Mouse (Mus musculus) C2C12 (cell line): Measurements from ENCODE around the gene Apoc3. TPM values are rescaled to one million over a fixed set of nuclear protein-coding genes. Genes with fewer than 3 reads are reported as not detected.
A peak's percentile ranks its signal among the peaks of the same experiment; 100 is the strongest.

Experiments
- H3K27me3 ChIP-seq: one replicate; pipeline ENCODE4 v1.6.1; 2011; ENCODE audit not compliant: control insufficient read depth, insufficient read depth, insufficient read length
- H3K36me3 ChIP-seq: one replicate; pipeline ENCODE4 v1.6.1; 2011; ENCODE audit not compliant: control insufficient read depth, insufficient read depth
- H3K4me3 ChIP-seq: one replicate; pipeline ENCODE4 v1.5.1; 2011; ENCODE audit warnings: mild to moderate bottlenecking, control low read depth; ENCODE audit not compliant: poor library complexity, insufficient read depth, severe bottlenecking
- H3K79me2 ChIP-seq: one replicate; pipeline ENCODE4 v1.6.1; 2011; ENCODE audit not compliant: control insufficient read depth, insufficient read depth
- H3K79me3 ChIP-seq: one replicate; pipeline ENCODE4 v1.6.1; 2011; ENCODE audit warnings: low read depth, control low read depth
- H3ac ChIP-seq: one replicate; pipeline ENCODE3; 2011; ENCODE audit warnings: low read depth; ENCODE audit not compliant: control insufficient read depth, insufficient read length
- CEBPB ChIP-seq: IDR thresholded peaks from one replicate; pipeline ENCODE4 v1.6.1; 2011; ENCODE audit warnings: low read depth, mild to moderate bottlenecking, control low read depth, moderate library complexity
- CTCF ChIP-seq: IDR thresholded peaks from one replicate; pipeline ENCODE4 v1.5.1; 2011; ENCODE audit not compliant: control insufficient read depth, insufficient read depth, insufficient read length
- FOSL1 ChIP-seq: IDR thresholded peaks from one replicate; pipeline ENCODE4 v1.8.0; 2011; ENCODE audit warnings: mild to moderate bottlenecking, low read length; ENCODE audit not compliant: poor library complexity, insufficient read depth, severe bottlenecking
- MAX ChIP-seq: IDR thresholded peaks from one replicate; pipeline ENCODE4 v1.6.1; 2011; ENCODE audit warnings: mild to moderate bottlenecking, control low read depth
- MYOD1 ChIP-seq: IDR thresholded peaks from one replicate; pipeline ENCODE4 v1.6.1; 2011; ENCODE audit warnings: low read depth; ENCODE audit not compliant: control insufficient read depth, insufficient read length
- MYOG ChIP-seq: IDR thresholded peaks from one replicate; pipeline ENCODE4 v1.6.1; 2011; ENCODE audit not compliant: control insufficient read depth, insufficient read length; ENCODE audit errors: extremely low read depth
- USF1 ChIP-seq: IDR thresholded peaks from one replicate; pipeline ENCODE4 v1.6.1; 2011; ENCODE audit warnings: low read depth, mild to moderate bottlenecking, control low read depth, moderate library complexity
- polyA plus RNA-seq: library from polyadenylated mRNA; unstranded; fragments of >200 nt; fragmentation: generic; extraction: Trizol; gene quantifications from one replicate; pipeline ENCODE4 v1.2.1, GENCODE M21; 2012; ENCODE audit warnings: missing spikeins

Gene Apoc3
- polyA plus RNA-seq, 1 experiment, result not detected

DNA sequence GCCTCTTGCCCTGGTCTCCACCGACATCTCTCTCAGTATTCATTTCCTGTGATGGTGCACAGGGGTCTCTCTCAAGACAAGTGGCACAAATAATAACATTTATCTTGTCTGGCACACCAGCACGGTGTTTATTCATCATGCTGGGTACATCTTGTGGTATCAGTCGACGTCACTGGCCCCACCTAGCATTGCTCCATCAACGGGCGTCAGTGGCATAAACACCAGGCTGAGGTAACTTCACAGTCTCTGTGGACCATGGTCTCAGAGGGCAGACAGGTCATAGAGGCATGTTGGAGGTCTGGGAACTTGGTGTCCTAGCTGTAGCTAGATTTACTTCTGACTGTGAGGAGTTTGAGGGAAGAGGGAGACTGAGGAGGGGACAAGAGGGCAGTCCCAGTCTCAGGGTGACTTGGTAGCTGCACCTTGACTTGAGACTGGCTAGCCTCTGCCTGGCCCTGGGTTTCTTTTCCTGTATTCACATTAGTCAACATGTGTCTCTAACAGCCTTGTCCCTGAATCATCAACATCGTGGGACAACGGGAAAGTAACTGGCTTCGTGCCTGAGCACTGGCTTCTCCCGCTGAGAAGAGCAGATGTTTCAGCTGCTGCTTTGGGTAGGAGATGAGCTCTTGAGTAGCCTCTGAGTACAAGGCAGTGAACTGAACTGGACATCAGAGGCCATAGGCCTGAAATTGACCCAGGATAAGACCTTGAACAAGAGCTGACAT lies 21.4 kb upstream of the Apoc3 start:
- H3K36me3 ChIP-seq, result no peaks in the 10 kb centered on the region
- H3K4me3 ChIP-seq, result no peak overlapping the region
- TF ChIP-seq MAX, result no peak
- TF ChIP-seq FOSL1, result no peak
- TF ChIP-seq MYOD1, result no peak
- no peak for TF ChIP-seq CEBPB
- no peak for TF ChIP-seq USF1
- TF ChIP-seq MYOG, result no peak
- TF ChIP-seq CTCF, result no peak
- H3K27me3 ChIP-seq, result peaks cover 23% of the 10 kb centered on the region
- no peak overlapping the region for H3ac ChIP-seq
- H3K79me2 ChIP-seq, result no peaks in the 10 kb centered on the region
- no peaks in the 10 kb centered on the region for H3K79me3 ChIP-seq

DNA sequence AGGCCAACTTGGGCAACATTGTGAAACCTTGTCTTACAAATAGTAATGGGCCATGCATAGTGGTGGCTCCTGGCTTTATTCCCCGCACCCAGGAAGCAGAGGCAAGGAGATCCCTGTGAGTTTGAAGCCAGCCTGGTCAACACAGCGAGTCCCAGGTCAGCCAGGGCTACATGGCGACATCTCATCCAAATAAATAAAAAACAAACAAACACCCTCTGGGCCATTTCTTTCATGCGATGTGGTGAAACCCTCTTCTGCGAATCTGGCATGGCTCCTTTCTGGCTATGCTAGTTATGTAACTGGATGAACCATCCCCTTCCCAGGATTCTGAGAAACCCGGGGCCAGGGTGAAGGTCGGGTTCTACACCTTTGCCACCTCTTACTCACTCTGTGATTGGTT lies 20.7 kb upstream of the Apoc3 start:
- no peaks in the 10 kb centered on the region for H3K36me3 ChIP-seq
- H3K79me2 ChIP-seq, result no peaks in the 10 kb centered on the region
- no peak overlapping the region for H3K4me3 ChIP-seq
- no peak overlapping the region for H3ac ChIP-seq
- no peak for TF ChIP-seq CEBPB
- no peak for TF ChIP-seq USF1
- no peak for TF ChIP-seq MYOD1
- no peaks in the 10 kb centered on the region for H3K79me3 ChIP-seq
- H3K27me3 ChIP-seq, result peaks cover 26% of the 10 kb centered on the region

DNA sequence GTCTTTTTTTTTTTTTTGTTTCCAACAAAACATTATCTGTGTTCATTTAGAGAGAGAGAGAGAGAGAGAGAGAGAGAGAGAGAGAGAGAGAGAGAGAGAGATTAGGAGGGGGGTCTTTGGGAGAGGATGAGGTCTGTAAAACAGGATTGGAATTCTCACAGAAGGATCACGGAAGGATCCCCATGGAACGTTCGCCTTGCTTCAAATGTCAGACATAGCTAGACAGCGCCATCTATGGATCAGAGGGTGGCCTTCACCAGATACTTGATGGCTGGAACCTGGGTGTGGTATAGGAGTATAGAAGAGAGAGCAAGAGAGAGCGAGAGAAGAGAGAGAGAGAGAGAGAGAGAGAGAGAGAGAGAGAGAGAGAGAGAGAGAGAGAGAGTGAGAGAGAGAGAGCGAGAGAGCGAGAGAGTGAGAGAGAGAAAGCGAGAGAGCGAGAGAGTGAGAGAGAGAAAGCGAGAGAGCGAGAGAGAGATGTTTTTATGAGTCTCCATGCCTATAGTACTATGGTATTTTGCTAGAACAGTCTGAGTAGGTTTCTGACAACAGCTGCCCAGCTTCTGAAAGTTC lies 11.4 kb upstream of the Apoc3 start:
- H3K79me3 ChIP-seq, result no peaks in the 10 kb centered on the region
- TF ChIP-seq CTCF, result peak; percentile 60
- no peak for TF ChIP-seq USF1
- TF ChIP-seq CEBPB, result no peak
- no peaks in the 10 kb centered on the region for H3K79me2 ChIP-seq

GRCm38 (mm10) chr9:46243584-46243983 lies 8.1 kb upstream of the Apoc3 start:
- no peaks in the 10 kb centered on the region for H3K79me3 ChIP-seq
- no peak overlapping the region for H3K4me3 ChIP-seq
- TF ChIP-seq MAX (no peak), CTCF (no peak), MYOD1 (no peak), USF1 (no peak), FOSL1 (no peak), CEBPB (no peak), MYOG (no peak)
- H3K79me2 ChIP-seq, result no peaks in the 10 kb centered on the region
- no peaks in the 10 kb centered on the region for H3K36me3 ChIP-seq
- no peak overlapping the region for H3ac ChIP-seq
- H3K27me3 ChIP-seq, result peaks cover 40% of the 10 kb centered on the region

More for the DNA sequence above, 11.4 kb upstream of the Apoc3 start:
- Histone ChIP-seq H3K36me3 (no peaks in the 10 kb centered on the region), H3K4me3 (no peak overlapping the region), H3K27me3 (peaks cover 26% of the 10 kb centered on the region), H3ac (no peak overlapping the region)

- Histone ChIP-seq H3K79me3 (no peaks in the 10 kb centered on the region), H3K36me3 (no peaks in the 10 kb centered on the region), H3ac (no peak overlapping the region), H3K4me3 (no peak overlapping the region), H3K79me2 (no peaks in the 10 kb centered on the region), H3K27me3 (peaks cover 40% of the 10 kb centered on the region)
- TF ChIP-seq FOSL1 (no peak), MAX (no peak), USF1 (no peak), MYOD1 (no peak), CTCF (no peak), CEBPB (no peak), MYOG (no peak)
Measured at GRCm38 (mm10) chr9:46243122-46243521, 7.7 kb upstream of the Apoc3 start.

- H3K4me3 ChIP-seq, result no peak overlapping the region
- H3K36me3 ChIP-seq, result no peaks in the 10 kb centered on the region
- H3K79me2 ChIP-seq, result no peaks in the 10 kb centered on the region
- H3K27me3 ChIP-seq, result peaks cover 44% of the 10 kb centered on the region
- no peaks in the 10 kb centered on the region for H3K79me3 ChIP-seq
- H3ac ChIP-seq, result no peak overlapping the region
- TF ChIP-seq FOSL1 (no peak), CEBPB (no peak), USF1 (no peak), CTCF (no peak), MAX (no peak), MYOG (no peak), MYOD1 (no peak)
Measured at GRCm38 (mm10) chr9:46241818-46242217, 6.4 kb upstream of the Apoc3 start.
